Mouse (Mus musculus) stomach, postnatal 0 days (tissue): ENCODE measurements around the gene Chd9.

Experiments
- CTCF ChIP-seq: IDR thresholded peaks from 2 replicates; pipeline ENCODE4 v1.5.1; 2016; ENCODE audit warnings: antibody characterized with exemption, low read depth, mild to moderate bottlenecking, moderate library complexity
- EP300 ChIP-seq: optimal IDR thresholded peaks from 2 replicates; pipeline ENCODE3; 2016; ENCODE audit warnings: antibody characterized with exemption

GRCm38 (mm10) chr8:90979295-90979694, 151.1 kb downstream of the Chd9 start:
- no peak for TF ChIP-seq CTCF
- no peak for TF ChIP-seq EP300
